Mouse (Mus musculus): ENCODE results near the gene Stambp. TPM values are rescaled to one million over a fixed set of nuclear protein-coding genes. Genes with fewer than 3 reads are reported as not detected.

The Stambp gene
- total RNA-seq, 2 experiments from 2014 or later: 15.2 to 15.4 TPM

DNA sequence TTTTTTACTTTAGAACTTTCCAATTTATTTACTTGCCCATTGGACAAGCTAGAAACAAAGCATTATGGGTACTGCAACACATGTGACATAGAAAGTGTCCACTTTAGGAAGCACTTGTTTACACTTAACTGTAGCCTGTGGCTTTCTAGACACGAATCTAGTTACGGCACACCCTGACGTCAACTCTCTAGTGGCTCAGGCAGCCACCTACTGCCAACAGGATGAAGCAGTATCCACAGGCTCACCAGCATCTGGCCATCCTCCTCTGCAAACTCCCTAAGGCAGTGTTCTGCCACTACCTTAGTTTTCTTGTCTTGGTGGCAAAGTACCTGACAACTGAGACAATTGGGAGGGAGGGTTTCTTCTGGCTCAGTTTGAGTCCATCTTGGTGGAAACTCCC is 69.2 kb downstream of the Stambp start:
- DNase-seq (ENCODE audit: low spot score in 2 of 2): no peak

DNA sequence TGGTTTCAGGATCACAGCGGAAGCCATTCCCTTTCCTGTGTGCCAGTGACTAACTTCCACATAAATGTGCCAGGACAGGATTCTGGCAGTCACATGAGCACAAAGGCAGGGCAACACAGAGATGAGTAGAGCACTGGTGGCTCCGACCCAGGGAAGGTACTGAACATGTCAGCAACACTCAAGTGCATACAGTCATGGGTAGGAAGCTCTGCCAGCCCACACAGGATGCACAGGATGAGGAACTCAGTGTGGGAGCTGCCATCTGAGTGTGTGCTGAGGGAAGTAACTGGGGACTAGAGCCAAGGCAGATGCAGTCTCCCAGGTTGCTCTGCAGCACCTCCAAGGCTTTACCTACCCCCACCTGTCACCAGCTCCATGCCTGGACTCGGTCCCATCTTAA is 69.9 kb downstream of the Stambp start:
- no peak for DNase-seq (ENCODE audit: low spot score in 2 of 2)

DNA sequence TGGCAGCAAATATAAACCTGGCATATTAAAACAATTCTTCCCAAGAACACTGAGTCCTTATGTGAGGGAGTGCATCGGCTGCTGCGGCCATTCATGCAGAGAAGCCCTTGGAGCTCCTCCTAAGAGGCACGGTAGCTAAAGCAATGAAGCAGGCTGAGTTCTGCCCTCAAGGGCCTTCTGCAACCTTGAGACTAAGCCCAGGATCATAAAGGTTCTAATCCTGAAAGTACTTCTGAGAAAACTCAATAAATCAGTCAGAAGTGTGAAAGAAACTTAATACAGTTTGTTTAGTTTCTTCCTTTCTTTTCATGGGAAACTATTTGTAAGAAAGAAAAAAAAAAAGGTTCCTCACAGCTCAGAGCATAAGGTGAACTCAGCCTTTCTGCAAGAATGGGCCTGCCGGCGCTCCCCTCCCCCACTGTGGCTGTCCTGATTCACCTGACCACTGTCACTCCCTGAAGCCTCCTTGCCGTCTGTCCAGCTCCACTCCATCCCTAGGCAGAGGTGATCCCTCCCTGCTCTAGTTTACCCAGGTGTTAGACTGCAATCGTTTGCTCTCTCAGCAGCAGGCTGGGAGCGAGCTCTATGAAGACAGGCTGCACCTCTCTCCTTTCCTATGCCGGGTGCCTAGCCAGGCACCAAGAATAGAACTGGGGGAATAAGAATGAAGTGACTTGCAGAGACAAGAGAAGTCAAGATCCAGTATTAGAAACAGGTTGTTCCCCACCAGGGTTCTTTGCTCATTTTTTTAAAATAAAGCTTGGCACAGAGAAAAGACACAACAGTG is 70.8 kb downstream of the Stambp start:
- DNase-seq (ENCODE audit: low spot score in 2 of 2): no peak

DNA sequence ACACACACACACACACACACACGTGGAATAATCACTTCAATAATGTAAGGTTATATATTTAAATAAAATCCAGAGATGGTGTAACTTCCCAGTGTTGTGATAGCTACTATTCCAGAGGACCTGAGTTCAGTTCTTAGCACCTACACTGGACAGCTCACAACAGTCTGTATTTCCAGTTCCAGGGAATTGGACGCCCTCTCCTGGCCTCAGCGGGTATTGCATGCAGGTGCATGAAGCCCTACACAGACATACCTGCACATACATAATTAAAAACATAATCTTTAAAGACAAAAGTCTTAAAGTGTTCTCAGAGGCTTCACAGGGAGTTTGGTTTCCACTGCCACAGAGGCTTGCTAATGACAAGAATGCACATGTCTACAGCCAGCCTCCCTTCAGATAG is 72.1 kb downstream of the Stambp start:
- no peak for DNase-seq (ENCODE audit: low spot score in 2 of 2)

DNA sequence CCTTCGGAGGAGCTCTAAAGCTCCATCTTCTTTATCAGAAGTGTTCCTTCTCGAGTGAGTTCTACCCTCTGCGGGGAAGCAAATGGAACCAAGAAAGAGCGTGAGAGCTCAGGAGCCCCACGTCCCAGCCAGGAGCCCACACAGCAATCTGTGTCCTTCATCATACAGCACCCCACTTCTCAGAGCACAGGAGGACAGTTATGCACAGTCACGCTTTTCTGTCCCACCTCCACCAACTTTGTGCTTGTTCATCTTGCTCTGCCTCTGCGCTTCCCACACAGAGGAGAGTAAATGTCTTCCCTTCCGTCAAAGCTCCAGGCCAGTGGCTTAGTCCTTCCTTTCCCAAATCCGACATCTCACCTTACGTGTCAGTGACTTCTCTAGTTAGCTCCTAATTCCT is 73.5 kb downstream of the Stambp start:
- no peak for DNase-seq (ENCODE audit: low spot score in 2 of 2)

DNA sequence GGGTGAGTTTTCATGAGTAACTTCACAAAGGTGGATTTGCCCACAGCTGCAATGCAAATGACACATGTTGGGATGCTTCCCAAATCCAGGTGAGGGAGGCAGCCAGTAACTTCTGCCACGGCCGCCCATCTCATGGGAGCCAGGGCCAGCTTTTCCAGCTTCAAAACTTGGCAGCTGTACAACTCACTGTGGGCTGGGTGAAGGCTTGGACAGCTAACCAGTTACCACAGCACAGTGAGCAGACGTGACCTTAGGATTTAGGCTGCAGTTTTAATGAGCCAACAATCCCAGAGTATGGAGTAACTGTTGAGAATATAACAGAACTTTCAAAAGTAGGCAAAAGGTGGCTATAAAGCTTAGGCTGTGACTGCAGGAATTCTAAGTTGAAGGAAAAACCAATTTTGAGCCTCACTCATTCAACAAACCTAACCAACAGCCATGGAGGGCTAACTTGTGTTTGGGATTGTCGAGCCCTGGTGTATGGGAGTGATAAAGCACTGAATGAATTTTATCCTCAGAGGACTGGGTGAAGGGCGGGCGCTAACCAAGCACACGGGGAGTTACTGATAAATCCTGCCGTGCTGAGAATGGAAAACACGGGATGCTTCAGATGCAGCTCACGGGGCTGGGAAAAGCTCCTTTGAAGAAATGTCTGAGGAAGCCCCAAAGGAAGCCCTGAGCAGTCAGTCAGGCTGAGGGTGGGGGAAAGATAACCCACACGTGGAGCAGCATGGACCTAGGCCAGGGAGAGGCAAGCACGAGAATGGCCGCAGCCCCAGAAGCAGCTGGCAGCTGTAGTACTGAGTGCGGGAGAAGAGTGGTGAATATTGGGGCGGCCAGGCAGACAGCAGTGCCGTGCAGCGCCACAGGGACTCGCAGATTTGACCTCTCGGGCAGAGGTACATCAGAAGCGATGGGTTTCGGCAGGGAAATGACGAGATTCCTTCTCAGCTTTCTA is 75.5 kb downstream of the Stambp start:
- no peak for DNase-seq (ENCODE audit: low spot score in 2 of 2)

DNA sequence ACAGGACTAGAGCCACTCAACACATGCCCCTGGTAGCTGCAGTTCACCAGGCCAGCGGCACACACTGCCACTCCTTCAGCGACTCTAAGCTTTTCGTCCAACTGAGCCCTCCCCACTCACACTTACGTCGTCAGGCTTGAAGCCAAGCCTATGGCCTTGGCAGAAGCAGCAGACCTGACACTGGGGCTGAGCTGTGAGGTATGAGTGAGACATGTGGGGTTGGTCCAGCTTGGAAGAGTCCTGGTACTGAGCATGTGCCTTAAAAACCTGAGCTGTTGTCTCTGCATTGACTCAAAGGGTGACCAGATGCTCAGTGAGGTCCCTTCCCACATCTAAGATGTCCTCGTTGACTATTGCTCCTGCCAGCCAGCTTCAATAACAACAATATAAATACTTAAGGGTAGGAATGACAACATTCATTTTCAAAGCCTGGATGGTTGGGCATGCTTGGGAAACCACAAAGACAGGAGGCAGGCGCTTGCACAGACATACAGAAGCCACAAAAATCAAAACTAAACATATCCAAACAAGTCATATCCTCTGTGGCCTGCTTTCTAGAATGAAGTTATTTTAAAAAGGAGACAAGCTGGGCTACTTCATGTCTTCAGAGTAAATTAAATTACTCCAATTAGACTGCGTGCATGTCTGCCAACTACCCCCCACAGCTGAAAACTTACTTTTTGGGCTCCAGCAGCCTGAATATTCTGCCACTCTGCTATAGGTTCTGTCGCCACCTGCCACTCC is 76.3 kb downstream of the Stambp start:
- DNase-seq (ENCODE audit: low spot score in 2 of 2): no peak

Other genes starting within 250 kb of the Stambp start
- 10 to 100 TPM in 1 of 2 experiments, 1 to 10 TPM in 1; 7.5 to 10.6 TPM for gene Mthfd2, start 246.8 kb downstream of the Stambp start, total RNA-seq (2021)
- gene Mob1a, start 246.7 kb downstream of the Stambp start, total RNA-seq (2021): 10 to 100 TPM; 36.6 to 42.8 TPM
- gene Bola3, start 223.6 kb downstream of the Stambp start, total RNA-seq (2021): 100 to 1,000 TPM; 118 to 137 TPM
- 10 to 100 TPM; 63.8 to 74.0 TPM for gene Tet3, start 113.6 kb downstream of the Stambp start, total RNA-seq (2021)
- 10 to 100 TPM; 24.5 to 30.2 TPM for gene Dguok, start 65.8 kb downstream of the Stambp start, total RNA-seq (2021)
- 10 to 100 TPM; 10.7 to 19.4 TPM for gene Actg2, start 36.5 kb downstream of the Stambp start, total RNA-seq (2021)
- gene Clec4f, start 83.5 kb upstream of the Stambp start, total RNA-seq (2021): under 1 TPM in 1 of 2 experiments, not detected in 1; 0.23 TPM
- gene Cd207, start 105.1 kb upstream of the Stambp start, total RNA-seq (2021): not detected
- not detected for gene Vax2, start 138.5 kb upstream of the Stambp start, total RNA-seq (2021)
- gene Atp6v1b1, start 170.3 kb upstream of the Stambp start, total RNA-seq (2021): not detected
- not detected for gene Ankrd53, start 189.9 kb upstream of the Stambp start, total RNA-seq (2021)
- 10 to 100 TPM; 48.6 to 53.3 TPM for gene Tex261, start 203.1 kb upstream of the Stambp start, total RNA-seq (2021)
- gene Nagk, start 222.3 kb upstream of the Stambp start, total RNA-seq (2021): 10 to 100 TPM; 23.5 to 28.6 TPM